Mouse (Mus musculus) limb, embryonic 13.5 days (tissue): ENCODE data around the gene Gm42688. TPM values are rescaled to one million over a fixed set of nuclear protein-coding genes. Genes with fewer than 3 reads are reported as not detected.
A peak's percentile ranks its signal among the peaks of the same experiment; 100 is the strongest.
"Not testable (repeated sequence)": the region's sequence is repeated elsewhere in the genome, so short reads cannot be mapped to it uniquely, and the experiment has no call there.

Experiments used
- ATAC-seq: fragments of 200-750 bp; cut with Nextera tagmentation; 2 replicates; pipeline ENCODE4 v1.8.0; 2017; ENCODE audit warnings: low read depth, moderate number of reproducible peaks, moderate TSS enrichment; ENCODE audit not compliant: low FRiP score
- H3K27ac ChIP-seq: fragments of 300-500 bp; sonication (generic); 2 replicates; pipeline ENCODE4 v1.5.1; 2015; ENCODE audit warnings: inconsistent platforms, mild to moderate bottlenecking, moderate library complexity
- H3K27me3 ChIP-seq: fragments of 300-500 bp; sonication (generic); 2 replicates; pipeline ENCODE4 v1.6.1; 2015; ENCODE audit warnings: mild to moderate bottlenecking, inconsistent platforms
- H3K36me3 ChIP-seq: fragments of 300-500 bp; sonication (generic); 2 replicates; pipeline ENCODE4 v1.6.1; 2015; ENCODE audit warnings: inconsistent platforms, mild to moderate bottlenecking, moderate library complexity
- H3K4me1 ChIP-seq: fragments of 300-500 bp; sonication (generic); 2 replicates; pipeline ENCODE4 v1.6.1; 2015; ENCODE audit warnings: inconsistent platforms
- H3K4me2 ChIP-seq: fragments of 300-500 bp; sonication (generic); replicated peaks from 2 replicates; pipeline ENCODE4 v1.6.1; 2015; ENCODE audit warnings: inconsistent platforms, mild to moderate bottlenecking, moderate library complexity
- H3K4me3 ChIP-seq: fragments of 300-500 bp; sonication (generic); 2 replicates; pipeline ENCODE4 v1.5.1; 2015; ENCODE audit warnings: moderate library complexity, mild to moderate bottlenecking, inconsistent platforms
- H3K9ac ChIP-seq: fragments of 300-500 bp; sonication (generic); 2 replicates; pipeline ENCODE4 v1.6.1; 2015; ENCODE audit warnings: mild to moderate bottlenecking, inconsistent platforms
- H3K9me3 ChIP-seq: fragments of 300-500 bp; sonication (generic); 2 replicates; pipeline ENCODE4 v1.6.1; 2016; ENCODE audit warnings: inconsistent platforms
- WGBS: fragments of 180-500 bp; shearing (Covaris S2); methylation state at CpG from one replicate; pipeline ENCODE4 v1.1.7; 2015; 5-methylcytosine and 5-hydroxymethylcytosine counted together
- microRNA counts: library from miRNA; unstranded; fragments of <30 nt; microRNA quantifications from one replicate; lab custom pipeline; 2016
- microRNA-seq: library from miRNA; unstranded; fragments of <30 nt; microRNA quantifications from one replicate; pipeline ENCODE4, GENCODE M21; 2016
- polyA plus RNA-seq: library from polyadenylated mRNA; unstranded; fragments of >200 nt; fragmentation: Nextera tagmentation; extraction: Ambion mirVana; gene quantifications from 2 replicates; pipeline ENCODE4 v1.2.1, GENCODE M21; 2015

Gm42688 gene
- polyA plus RNA-seq, 1 experiment from 2014 or later, result 2.8 TPM

DNA sequence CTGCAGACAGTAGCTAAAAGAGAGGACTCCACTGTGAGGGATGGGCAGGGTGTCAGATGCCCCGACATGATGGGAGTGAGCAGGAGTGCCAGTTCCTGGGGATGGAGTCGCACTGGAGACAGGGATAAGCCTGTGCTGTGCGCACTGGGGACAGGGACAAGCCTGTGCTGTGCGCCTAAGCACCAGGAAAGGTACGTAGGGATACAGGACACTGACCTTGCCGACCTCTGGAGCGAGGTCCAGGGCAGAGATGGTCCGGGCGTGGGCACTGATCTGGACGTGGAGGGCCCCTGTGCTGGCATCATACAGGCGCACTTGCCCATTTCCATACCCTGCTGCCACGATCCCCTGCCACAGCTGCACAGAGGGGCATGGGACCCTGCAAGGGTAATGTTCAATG is 51.6 kb downstream of the Gm42688 start:
- Histone ChIP-seq H3K27ac (no peak overlapping the region), H3K4me1 (peaks cover 11% of the 10 kb centered on the region), H3K27me3 (no peaks in the 10 kb centered on the region), H3K9me3 (no peaks in the 10 kb centered on the region), H3K4me2 (no peak overlapping the region), H3K9ac (no peak overlapping the region), H3K36me3 (peaks cover 55% of the 10 kb centered on the region), H3K4me3 (no peak overlapping the region)
- 87% methylated on average over 12 of the region's 12 CpGs for WGBS
- no peak for ATAC-seq

DNA sequence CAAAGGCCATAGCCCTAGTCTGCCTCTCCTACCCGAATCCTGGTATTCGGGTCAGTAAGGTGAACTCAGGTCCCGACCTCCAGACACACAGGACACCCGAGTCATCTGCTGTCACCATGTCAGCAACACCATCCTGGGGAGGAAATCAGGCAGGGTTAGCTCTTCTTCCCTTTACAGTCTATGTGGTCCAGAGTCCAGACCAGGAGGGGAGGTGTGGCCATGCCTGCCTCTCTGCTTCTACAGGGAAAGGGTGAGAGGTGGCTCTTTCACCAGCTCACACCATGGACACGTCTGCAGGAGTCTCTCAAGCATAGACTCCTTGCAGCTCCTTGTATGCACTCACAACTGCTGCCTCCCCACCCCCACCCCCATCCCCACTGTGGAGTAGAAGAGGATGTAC is 52.1 kb downstream of the Gm42688 start:
- Histone ChIP-seq H3K27ac (no peak overlapping the region), H3K27me3 (no peaks in the 10 kb centered on the region), H3K4me3 (no peak overlapping the region), H3K9me3 (no peaks in the 10 kb centered on the region), H3K4me1 (peaks cover 11% of the 10 kb centered on the region), H3K9ac (no peak overlapping the region), H3K4me2 (no peak overlapping the region), H3K36me3 (peaks cover 51% of the 10 kb centered on the region)
- WGBS, result 65% methylated on average over 5 of the region's 5 CpGs
- ATAC-seq, result no peak

DNA sequence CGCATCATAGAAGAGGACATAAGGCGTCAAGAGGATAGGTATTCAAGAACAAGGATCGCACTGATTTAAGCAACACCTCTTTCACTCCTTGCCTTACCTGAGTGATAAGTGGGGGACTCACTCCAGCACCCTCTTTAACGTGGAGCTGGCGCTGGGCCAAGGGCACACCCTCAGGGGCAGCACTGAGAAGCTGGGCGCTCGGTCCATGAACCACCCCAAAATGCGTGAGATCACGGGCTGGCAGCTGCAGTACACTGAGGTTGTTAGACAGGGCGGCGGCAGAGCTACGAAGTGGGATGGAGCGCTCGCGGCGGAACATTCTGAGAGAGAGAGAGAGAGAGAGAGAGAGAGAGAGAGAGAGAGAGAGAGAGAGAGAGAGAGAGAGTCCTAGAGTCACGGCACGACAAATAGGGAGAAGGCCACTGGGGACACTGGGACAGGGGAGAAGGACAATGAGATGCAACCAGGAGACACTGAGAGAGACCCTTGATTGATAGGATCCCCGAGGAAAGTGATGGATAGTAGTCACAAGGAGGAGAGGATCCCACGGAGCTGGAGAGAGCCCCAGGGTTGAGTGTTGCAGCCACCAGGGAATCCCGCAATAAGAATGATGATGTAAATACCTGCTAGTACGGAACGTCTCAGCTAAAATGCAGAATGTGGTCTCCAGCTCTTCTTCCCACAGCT is 54.3 kb downstream of the Gm42688 start:
- WGBS, result 7% methylated on average over 23 of the region's 23 CpGs
- Histone ChIP-seq H3K9ac (peak overlapping the region; percentile 66), H3K9me3 (no peaks in the 10 kb centered on the region), H3K4me3 (peak overlapping the region; percentile 52), H3K4me1 (peaks cover 11% of the 10 kb centered on the region), H3K27me3 (peaks cover 10% of the 10 kb centered on the region), H3K27ac (no peak overlapping the region), H3K4me2 (peak overlapping the region; percentile 87), H3K36me3 (peaks cover 29% of the 10 kb centered on the region)
- peak; percentile 18 for ATAC-seq

DNA sequence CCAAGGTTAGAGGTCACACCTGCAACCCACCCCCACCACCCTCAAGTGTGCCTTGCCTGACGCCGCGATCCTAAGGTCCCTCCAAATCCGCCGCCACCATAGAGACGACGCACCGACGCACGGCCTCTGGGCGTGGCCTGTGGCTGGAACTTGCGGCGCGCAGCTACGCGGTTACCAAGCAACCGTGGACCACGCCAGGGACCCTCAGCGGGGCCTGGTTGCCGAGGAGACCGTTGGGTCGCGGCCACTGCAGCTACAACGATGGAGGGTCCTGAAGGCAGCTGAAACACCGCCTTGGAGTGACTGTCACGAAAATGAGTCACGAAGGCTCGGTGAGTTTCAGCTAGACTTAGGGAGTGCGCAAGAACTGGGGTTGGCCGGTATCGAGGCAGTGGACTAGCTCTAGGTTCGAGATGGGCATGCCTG is 54.9 kb downstream of the Gm42688 start, which contains the start of the genes Wdr54 and 1700003E16Rik:
TSS of gene Wdr54 (minus strand) at position 139 of the 426 bp plus-strand sequence.
TSS of gene 1700003E16Rik (plus strand) at position 146 of the 426 bp plus-strand sequence.
- Histone ChIP-seq H3K27me3 (peaks cover 16% of the 10 kb centered on the region), H3K4me1 (peaks cover 14% of the 10 kb centered on the region), H3K9me3 (no peaks in the 10 kb centered on the region), H3K4me2 (peak within 1 kb of the TSS; percentile 87), H3K4me3 (peak within 1 kb of the TSS; percentile 52), H3K27ac (no peak within 1 kb of the TSS), H3K36me3 (peaks cover 23% of the 10 kb centered on the region), H3K9ac (peak within 1 kb of the TSS; percentile 66)
- ATAC-seq, result peak; percentile 89
- 2% methylated on average over 32 of the region's 32 CpGs for WGBS

DNA sequence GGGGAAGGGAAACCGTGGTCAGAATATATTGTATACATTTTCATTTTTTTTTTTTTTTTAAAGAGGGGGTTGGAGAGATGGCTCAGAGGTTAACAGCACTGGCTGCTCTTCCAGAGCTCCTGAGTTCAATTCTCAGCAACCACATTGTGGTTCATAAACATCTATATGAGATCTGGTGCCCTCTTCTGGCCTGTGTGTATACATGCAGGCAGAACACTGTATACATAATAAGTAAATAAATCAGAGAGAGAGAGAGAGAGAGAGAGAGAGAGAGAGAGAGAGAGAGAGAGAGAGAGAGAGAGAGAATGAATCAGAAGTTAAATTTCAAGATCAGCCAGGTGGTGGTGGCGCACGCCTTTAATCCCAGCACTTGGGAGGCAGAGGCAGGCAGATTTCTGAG is 58.0 kb downstream of the Gm42688 start:
- H3K4me2 ChIP-seq, H3K36me3 ChIP-seq, H3K4me3 ChIP-seq, H3K27ac ChIP-seq, ATAC-seq, H3K9me3 ChIP-seq, H3K9ac ChIP-seq: not testable (repeated sequence)
- 32% methylated on average over 3 of the region's 3 CpGs for WGBS
- peaks cover 29% of the 10 kb centered on the region for H3K4me1 ChIP-seq
- H3K27me3 ChIP-seq, result peaks cover 33% of the 10 kb centered on the region

MicroRNA genes within 50 kb of the gene (microRNA counts, 519-probe panel; counts per million panel counts)
- microRNA mmu-miR-3470a+mmu-miR-3470b (lab: Ali Mortazavi, UCI), result not detected

Small RNAs within 50 kb of the gene (microRNA-seq; reads per million reads assigned to microRNA genes)
- gene Mir3470a, result not detected

Other genes with a start within 250 kb of the Gm42688 start
- gene Sema4f, start 161.8 kb upstream of the Gm42688 start, polyA plus RNA-seq, result 3.1 and 4.5 TPM in 2 replicates
- gene M1ap, start 154.7 kb upstream of the Gm42688 start, polyA plus RNA-seq, result 0.34 and 0.65 TPM in 2 replicates
- 16.2 and 16.5 TPM in 2 replicates for gene Dok1, start 68.1 kb upstream of the Gm42688 start, polyA plus RNA-seq
- 34.4 and 36.3 TPM in 2 replicates for gene Loxl3, start 67.4 kb upstream of the Gm42688 start, polyA plus RNA-seq
- 168 and 181 TPM in 2 replicates for gene Aup1, start 47.1 kb upstream of the Gm42688 start, polyA plus RNA-seq
- 78.4 and 82.4 TPM in 2 replicates for gene Htra2, start 46.3 kb upstream of the Gm42688 start, polyA plus RNA-seq
- gene Dqx1, start 43.8 kb upstream of the Gm42688 start, polyA plus RNA-seq, result 0.64 and 0.87 TPM in 2 replicates
- not detected in 2 replicates for gene Tlx2, start 31.3 kb upstream of the Gm42688 start, polyA plus RNA-seq
- gene Pcgf1, start 23.7 kb upstream of the Gm42688 start, polyA plus RNA-seq, result 40.3 and 41.3 TPM in 2 replicates
- gene Lbx2, start 15.2 kb upstream of the Gm42688 start, polyA plus RNA-seq, result 0.81 and 0.91 TPM in 2 replicates
- 1.6 and 3.6 TPM in 2 replicates for gene Ccdc142, start within 50 bp of the Gm42688 start, polyA plus RNA-seq
- gene Mrpl53, start 7.4 kb downstream of the Gm42688 start, polyA plus RNA-seq, result 134 and 138 TPM in 2 replicates
- 42.7 and 45.4 TPM in 2 replicates for gene Mogs, start 13.9 kb downstream of the Gm42688 start, polyA plus RNA-seq
- gene Wbp1, start 19.9 kb downstream of the Gm42688 start, polyA plus RNA-seq, result 161 and 169 TPM in 2 replicates
- 12.4 and 12.8 TPM in 2 replicates for gene Ino80b, start 23.8 kb downstream of the Gm42688 start, polyA plus RNA-seq
- 64.7 and 74.1 TPM in 2 replicates for gene Rtkn, start 33.8 kb downstream of the Gm42688 start, polyA plus RNA-seq
- 6.9 and 7.4 TPM in 2 replicates for gene Wdr54, start 54.8 kb downstream of the Gm42688 start, polyA plus RNA-seq
- gene 1700003E16Rik, start 54.8 kb downstream of the Gm42688 start, polyA plus RNA-seq, result 3.7 and 3.8 TPM in 2 replicates
- gene Dctn1, start 64.3 kb downstream of the Gm42688 start, polyA plus RNA-seq, result 88.9 and 90.3 TPM in 2 replicates
- 0.10 and 0.20 TPM in 2 replicates for gene Slc4a5, start 118.2 kb downstream of the Gm42688 start, polyA plus RNA-seq
- 40.5 and 40.8 TPM in 2 replicates for gene Mthfd2, start 224.3 kb downstream of the Gm42688 start, polyA plus RNA-seq
- gene Mob1a, start 224.4 kb downstream of the Gm42688 start, polyA plus RNA-seq, result 59.0 and 65.9 TPM in 2 replicates
- 117 and 128 TPM in 2 replicates for gene Bola3, start 247.5 kb downstream of the Gm42688 start, polyA plus RNA-seq